Mouse (Mus musculus) retina, adult 2 months (tissue): Measurements from ENCODE around the gene Dnmbp.
"Not testable (repeated sequence)": the region's sequence is repeated elsewhere in the genome, so short reads cannot be mapped to it uniquely, and the experiment has no call there.

Source experiments
- DNase-seq: peaks from one replicate; pipeline ENCODE4 v3.0.0-alpha.2; 2012; ENCODE audit warnings: low read depth, low spot score

Gene Dnmbp

GRCm38 (mm10) chr19:43939769-43940689 is at the start of gene Dnmbp:
Dnmbp (minus strand) TSS chr19:43940191.
- peak; percentile 70 for DNase-seq

GRCm38 (mm10) chr19:43986069-43986794 is 46.2 kb upstream of the Dnmbp start, which contains the start of gene Cpn1:
Cpn1 (minus strand) TSS chr19:43986556.
- DNase-seq = no peak

- DNase-seq = no peak
Observed at GRCm38 (mm10) chr19:43981992-43982391, 42.0 kb upstream of the Dnmbp start.

- no peak for DNase-seq
Observed at GRCm38 (mm10) chr19:43980711-43981110, 40.7 kb upstream of the Dnmbp start.

DNA sequence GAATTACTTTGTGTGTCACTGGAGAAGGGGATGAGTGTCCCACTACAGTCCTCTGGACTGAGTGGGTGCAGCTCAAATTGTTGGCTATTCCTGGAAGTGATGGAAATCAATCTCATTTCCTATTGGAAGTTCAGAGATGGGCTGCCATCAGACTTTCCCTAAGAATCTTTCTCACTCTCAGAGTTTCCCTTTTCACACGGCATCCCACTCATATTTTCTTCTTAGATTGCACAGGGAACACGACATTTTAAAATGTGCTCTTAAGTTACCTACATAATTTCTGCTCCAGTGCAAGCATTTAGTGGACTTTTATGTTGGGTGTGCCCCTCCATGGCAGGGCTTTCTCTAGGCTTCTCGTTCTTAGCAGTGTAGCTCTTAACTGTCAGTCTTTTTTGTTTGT is 37.8 kb upstream of the Dnmbp start:
- no peak for DNase-seq

GRCm38 (mm10) chr19:43976661-43977060 is 36.7 kb upstream of the Dnmbp start:
- DNase-seq = no peak

DNA sequence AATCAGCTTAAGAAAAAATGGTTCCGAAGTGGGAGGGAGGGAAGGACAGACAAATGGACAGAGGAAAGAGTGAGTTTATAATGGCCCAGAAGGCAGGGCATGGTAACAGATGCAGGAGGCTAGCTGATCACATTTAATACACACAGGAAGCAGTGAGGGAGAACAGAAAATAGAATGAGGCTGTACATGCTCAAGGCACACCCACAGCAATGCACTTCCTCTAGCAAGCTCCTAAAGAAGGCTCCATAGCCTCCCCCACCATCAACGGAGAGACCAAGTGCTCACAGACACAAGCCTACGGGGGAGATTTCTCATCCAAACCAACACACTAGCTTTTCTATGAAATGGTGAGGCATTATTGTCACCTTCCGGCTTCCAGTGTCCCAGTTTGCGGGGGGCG is 34.2 kb upstream of the Dnmbp start:
- DNase-seq = no peak

- DNase-seq = no peak
Observed at GRCm38 (mm10) chr19:43973711-43974110, 33.7 kb upstream of the Dnmbp start.

DNA sequence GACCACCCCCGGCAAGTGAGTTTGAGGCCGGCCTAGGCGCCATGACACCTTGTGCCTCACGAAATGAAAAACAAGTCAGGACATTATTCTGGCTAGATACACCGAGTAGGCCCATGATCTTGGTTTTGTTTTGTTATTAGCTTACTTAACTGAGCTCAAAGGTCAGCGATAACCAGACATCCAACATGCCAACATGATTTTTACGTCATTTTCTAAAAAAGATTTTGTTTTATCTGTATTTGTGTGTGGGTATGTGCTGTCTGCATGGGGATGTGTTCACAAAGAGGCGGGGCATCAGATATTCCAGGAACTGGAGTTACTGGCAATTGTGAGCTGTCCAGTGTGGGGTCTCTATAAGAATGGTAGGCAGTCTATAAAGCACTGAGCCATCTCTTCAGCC is 32.1 kb upstream of the Dnmbp start:
- no peak for DNase-seq

DNA sequence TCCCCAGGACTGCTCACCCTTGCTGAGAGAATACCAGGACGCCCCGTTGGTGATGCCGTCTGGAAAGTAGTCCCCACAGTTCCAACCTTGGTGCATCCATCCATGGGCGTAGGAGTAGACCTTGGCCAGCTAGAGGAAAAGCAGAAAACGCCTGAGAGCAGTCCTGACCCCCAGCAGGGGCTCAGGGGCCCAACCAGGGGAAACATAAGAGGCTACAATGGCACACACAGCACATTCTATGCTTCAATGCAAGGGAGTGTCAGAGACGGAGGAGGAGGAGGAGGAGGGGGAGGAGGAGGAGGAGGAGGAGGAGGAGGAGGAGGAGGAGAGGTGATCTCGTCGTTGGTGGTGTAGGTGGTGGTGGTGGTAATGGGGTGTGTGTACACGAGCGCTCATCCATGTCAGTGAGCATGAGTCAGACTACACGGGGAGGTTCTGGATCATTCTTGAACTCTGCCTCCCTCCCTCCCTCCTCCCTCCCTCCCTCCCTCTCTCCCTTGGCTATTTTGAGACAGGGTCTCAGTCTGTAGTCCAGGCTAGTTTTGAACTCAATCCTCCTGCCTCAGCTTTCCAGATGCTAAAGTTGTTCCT is 28.5 kb upstream of the Dnmbp start:
- no peak for DNase-seq

DNA sequence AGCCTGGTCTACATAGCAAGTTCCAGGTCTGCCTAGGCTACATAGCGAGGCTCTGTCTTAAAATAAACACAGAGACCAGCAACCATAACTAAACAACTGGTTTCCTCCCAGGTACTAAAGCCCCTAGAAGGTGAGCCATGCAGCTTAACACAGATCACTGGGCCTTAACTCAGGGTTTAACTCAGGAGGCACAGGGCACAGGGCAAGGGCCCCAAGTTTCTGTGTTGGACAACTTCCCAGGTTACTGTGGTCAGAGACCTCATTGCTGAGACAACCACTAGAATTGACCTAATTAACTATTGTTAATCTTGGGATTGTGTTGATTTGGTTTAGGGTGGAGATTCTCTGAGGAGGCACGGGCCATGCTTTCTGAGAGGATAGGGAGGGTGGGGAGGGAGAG is 26.5 kb upstream of the Dnmbp start:
- no peak for DNase-seq

GRCm38 (mm10) chr19:43965496-43966085 is 25.6 kb upstream of the Dnmbp start:
- no peak for DNase-seq

GRCm38 (mm10) chr19:43962795-43963194 is 22.8 kb upstream of the Dnmbp start:
- no peak for DNase-seq

GRCm38 (mm10) chr19:43961185-43961584 is 21.2 kb upstream of the Dnmbp start:
- no peak for DNase-seq

GRCm38 (mm10) chr19:43960014-43960413 is 20.0 kb upstream of the Dnmbp start:
- no peak for DNase-seq

DNA sequence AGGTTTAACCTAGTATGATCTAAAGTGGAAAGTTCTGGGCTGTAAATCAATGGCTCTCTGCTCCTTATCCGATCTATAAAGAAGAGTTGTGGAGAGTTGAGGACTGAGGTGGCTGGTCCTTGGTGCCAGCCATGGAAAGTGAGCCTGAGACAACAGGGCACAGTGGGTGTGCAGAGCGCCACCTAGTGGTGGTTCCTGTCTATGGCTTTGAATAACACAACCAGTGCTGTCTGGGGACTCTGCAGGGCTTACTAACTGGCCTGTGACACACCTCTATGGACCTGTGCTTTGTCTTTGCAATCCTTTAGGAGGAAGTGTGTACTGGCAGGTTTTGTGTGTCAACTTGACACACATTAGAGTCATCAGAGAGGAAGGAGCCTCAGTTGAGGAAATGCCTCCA is 19.2 kb upstream of the Dnmbp start:
- DNase-seq = peak; percentile 65

GRCm38 (mm10) chr19:43957881-43958280 is 17.9 kb upstream of the Dnmbp start:
- DNase-seq = no peak

DNA sequence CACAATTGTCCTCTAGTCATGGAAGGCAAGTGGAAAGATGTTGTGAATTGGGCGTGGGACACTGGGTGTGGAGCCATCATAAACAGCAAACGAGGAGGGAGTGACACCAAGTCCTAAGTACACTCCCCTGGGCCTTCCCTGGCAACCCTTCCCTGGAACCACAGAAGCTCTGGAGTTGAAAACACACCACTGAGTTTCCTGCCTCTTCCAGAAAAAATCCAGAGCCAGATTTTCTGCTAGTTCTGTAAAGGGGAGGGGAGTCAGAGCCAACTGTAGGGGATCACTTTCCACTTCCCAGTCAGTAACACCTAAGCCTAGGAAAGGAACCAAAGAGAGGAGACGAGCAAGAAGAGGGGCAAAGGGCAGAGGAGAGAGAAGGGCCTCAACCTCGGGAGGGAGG is 17.4 kb upstream of the Dnmbp start:
- DNase-seq = no peak

DNA sequence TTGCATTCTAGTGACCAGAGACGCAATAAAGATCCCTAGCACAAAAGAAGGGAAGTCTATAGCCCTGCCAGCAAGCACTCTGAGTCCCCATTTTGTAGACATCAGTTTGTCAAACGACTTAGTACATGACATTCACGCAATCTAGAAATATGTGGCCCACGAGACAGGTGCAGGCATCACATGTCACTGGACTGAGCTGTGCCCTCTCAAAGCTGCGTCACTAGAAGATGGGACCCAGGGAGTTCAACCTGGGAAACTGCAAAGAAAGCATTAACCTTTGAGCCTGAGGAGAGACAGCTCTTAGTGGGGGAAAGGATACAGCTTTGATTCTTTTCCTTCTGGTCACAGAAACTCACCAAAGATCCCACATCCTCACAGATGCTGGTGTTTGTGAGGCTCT is 15.3 kb upstream of the Dnmbp start:
- no peak for DNase-seq

- no peak for DNase-seq
Observed at GRCm38 (mm10) chr19:43954864-43955263, 14.9 kb upstream of the Dnmbp start.

DNA sequence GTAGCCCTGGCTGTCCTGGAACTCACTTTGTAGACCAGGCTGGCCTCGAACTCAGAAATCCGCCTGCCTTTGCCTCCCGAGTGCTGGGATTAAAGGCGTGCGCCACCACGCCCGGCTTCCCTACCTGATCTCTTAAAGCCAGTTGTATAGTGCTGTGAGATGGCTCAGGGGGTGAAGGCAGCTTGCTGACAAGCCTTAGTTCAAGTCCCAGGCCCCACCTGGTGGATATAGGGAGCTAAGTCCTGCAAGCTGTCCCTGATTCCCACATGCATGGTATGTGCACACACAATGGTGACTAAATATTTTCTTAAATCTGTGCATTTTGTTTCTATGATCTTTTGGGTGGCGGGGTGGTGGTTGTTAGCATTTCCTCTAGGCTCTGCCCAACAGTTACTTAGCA is 12.9 kb upstream of the Dnmbp start:
- DNase-seq = not testable (repeated sequence)
